In the genomic region with DNA sequence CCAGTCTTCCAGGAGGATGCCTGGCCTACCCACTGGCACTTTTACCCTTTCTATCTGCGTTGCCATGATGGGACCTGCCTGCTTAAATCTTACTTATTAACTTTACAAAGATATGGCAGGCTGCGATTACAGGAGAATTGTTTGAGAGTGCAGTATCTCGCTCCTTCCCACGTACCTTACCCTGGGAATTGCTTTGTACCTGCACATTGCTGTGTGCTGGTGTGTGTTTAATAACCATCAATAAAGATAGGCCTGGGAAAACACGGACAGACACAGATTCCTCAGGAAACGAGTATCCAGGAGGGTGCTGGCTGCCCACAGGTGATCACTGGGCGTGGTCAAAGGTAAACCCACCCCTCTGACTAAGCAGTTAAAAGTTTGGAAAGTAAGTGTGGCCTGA, we compare ENCODE assay signal across 18 mouse cellular contexts.
"Had no signal": no experiment of that assay in that cellular context is flagged by ENCODE, and none has a peak within 500 bp of the region (broad histone marks: within the 10 kb centered on the region; RNA-seq: fewer than 3 reads in every experiment).

No protein-coding gene starts in this region.

- H3K9ac ChIP-seq: hindbrain, embryonic 12.5 days; limb, embryonic 12.5 days; liver, embryonic 13.5 days; liver, postnatal 0 days; neural tube, embryonic 15.5 days had no signal

- H3K36me3 ChIP-seq: hindbrain, embryonic 12.5 days; limb, embryonic 12.5 days; liver, embryonic 13.5 days; neural tube, embryonic 15.5 days had no signal

- H3K4me2 ChIP-seq: hindbrain, embryonic 12.5 days; limb, embryonic 12.5 days; liver, embryonic 13.5 days; neural tube, embryonic 15.5 days had no signal

- H3K4me3 ChIP-seq: hindbrain, embryonic 12.5 days; limb, embryonic 12.5 days; liver, embryonic 13.5 days; myocyte; neural tube, embryonic 15.5 days had no signal

- DNase-seq: kidney, adult 11 months; kidney, adult 9 months; kidney, postnatal 10 days; layer of hippocampus, adult 9-11 months; layer of hippocampus, postnatal 36 days; liver; liver, embryonic 13.5 days; liver, postnatal 0 days; lung, postnatal 36 days; midbrain, embryonic 14.5 days; right cerebral cortex, adult 18-20 months; right cerebral cortex, postnatal 25 days; thymus, postnatal 4 days had no signal

- H3K9me3 ChIP-seq: hindbrain, embryonic 12.5 days; limb, embryonic 12.5 days; liver, embryonic 13.5 days; neural tube, embryonic 15.5 days had no signal

- ATAC-seq: hindbrain, postnatal 0 days; liver, postnatal 0 days had no signal

- H3K27ac ChIP-seq: hindbrain, embryonic 12.5 days; hindbrain, postnatal 0 days; limb, embryonic 12.5 days; liver, embryonic 13.5 days; neural tube, embryonic 15.5 days had no signal
